Mouse (Mus musculus) brain, embryonic 14.5 days (tissue): ENCODE data around the gene Slc38a1.

ENCODE experiments used
- CTCF ChIP-seq: fragments of 200-500 bp; IDR thresholded peaks from 2 replicates; pipeline ENCODE4 v1.5.1; 2012; ENCODE audit warnings: inconsistent platforms, mild to moderate bottlenecking, moderate library complexity, borderline replicate concordance; ENCODE audit not compliant: insufficient read depth, insufficient read length; ENCODE audit errors: extremely low read depth
- POLR2A ChIP-seq: fragments of 200-500 bp; IDR thresholded peaks from 2 replicates; pipeline ENCODE4 v1.6.1; 2012; ENCODE audit warnings: mild to moderate bottlenecking, inconsistent platforms, borderline replicate concordance; ENCODE audit not compliant: poor library complexity, insufficient read depth, insufficient read length, severe bottlenecking; ENCODE audit errors: extremely low read depth

- TF ChIP-seq CTCF (no peak), POLR2A (no peak)
Measured at GRCm38 (mm10) chr15:96638173-96638572, 4.5 kb downstream of the Slc38a1 start.
